Mouse (Mus musculus): ENCODE data around the gene Mdm2. TPM values are rescaled to one million over a fixed set of nuclear protein-coding genes. Genes with fewer than 3 reads are reported as not detected.

Mdm2 gene
- polyA plus RNA-seq, 1 experiment from 2014 or later = 54.0 TPM

GRCm38 (mm10) chr10:117676036-117676643 is 34.4 kb downstream of the Mdm2 start:
- peaks cover 12% of the 10 kb centered on the region for H3K4me1 ChIP-seq
- H3K9me3 ChIP-seq = no peaks in the 10 kb centered on the region
- peak; percentile 33 for DNase-seq (ENCODE audit: extremely low spot score, low spot score)
- H3K27ac ChIP-seq = peak overlapping the region; percentile 22
- peak overlapping the region; percentile 47 for H3K4me3 ChIP-seq
- no peaks in the 10 kb centered on the region for H3K36me3 ChIP-seq (replicated peaks)
- H3K27me3 ChIP-seq (ENCODE audit: poor library complexity, severe bottlenecking) = no peaks in the 10 kb centered on the region; the same call in 1 of the 2 replicates
- 41% methylated on average over 19 of the region's 19 CpGs for WGBS

DNA sequence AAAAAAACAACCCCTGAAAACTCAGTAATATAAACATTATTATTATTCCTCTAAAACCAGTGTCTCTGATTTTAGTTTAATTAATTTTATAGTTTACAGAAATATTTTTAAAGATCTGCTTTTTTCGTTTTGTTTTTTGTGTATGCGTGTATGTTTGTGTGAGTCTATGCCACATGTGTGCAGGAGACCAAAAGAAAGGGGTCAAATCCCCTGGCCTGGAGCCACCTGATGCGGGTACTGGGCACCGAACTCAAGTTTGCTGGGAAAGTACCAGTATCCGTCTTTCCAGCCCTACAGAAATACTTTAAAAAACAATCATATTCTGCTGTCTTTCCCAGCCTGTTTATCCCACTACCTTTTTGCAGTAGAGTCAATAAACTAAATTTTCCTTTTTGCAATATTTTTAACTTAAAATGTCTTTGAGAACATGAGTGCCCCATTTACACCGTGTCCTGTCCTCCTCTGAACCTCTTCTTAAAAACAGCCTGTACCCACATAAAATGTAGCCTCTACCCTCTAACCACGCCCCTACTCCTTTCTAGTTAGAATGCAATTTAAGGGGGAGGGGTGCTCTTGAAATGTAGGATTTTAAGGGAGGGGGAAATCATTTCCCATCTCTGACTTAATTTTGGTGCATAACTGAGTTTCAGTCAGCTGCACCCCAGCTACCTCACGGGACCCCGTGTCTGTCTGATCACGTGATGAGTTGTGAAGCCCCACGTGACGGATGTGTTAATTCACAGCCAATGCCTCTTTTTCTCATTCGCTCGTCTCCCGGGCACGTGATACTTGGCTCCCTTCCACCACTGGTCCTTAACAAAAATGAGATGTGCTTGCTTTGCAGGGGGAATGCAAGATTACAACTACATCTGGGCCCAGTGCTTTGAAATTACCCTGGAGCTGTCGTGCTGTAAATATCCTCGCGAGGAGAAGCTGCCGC is 35.2 kb downstream of the Mdm2 start:
- peak; percentile 69 for DNase-seq (ENCODE audit: extremely low spot score, low spot score)
- Histone ChIP-seq H3K4me3 (peak overlapping the region; percentile 47), H3K36me3 (replicated peaks) (no peaks in the 10 kb centered on the region), H3K27ac (peak overlapping the region; percentile 22), H3K9me3 (no peaks in the 10 kb centered on the region), H3K4me1 (peaks cover 12% of the 10 kb centered on the region), H3K27me3 (ENCODE audit: poor library complexity, severe bottlenecking) (no peaks in the 10 kb centered on the region; the same call in 1 of the 2 replicates)
- WGBS = 50% methylated on average over 20 of the region's 20 CpGs

GRCm38 (mm10) chr10:117674359-117675019 is 36.1 kb downstream of the Mdm2 start:
- Histone ChIP-seq H3K36me3 (replicated peaks) (no peaks in the 10 kb centered on the region), H3K9me3 (no peaks in the 10 kb centered on the region), H3K27me3 (ENCODE audit: poor library complexity, severe bottlenecking) (no peaks in the 10 kb centered on the region; the same call in 1 of the 2 replicates), H3K27ac (no peak overlapping the region), H3K4me3 (no peak overlapping the region), H3K4me1 (peaks cover 12% of the 10 kb centered on the region)
- DNase-seq (ENCODE audit: extremely low spot score, low spot score) = no peak
- 85% methylated on average over 3 of the region's 3 CpGs for WGBS

GRCm38 (mm10) chr10:117673913-117674312 is 36.6 kb downstream of the Mdm2 start:
- 90% methylated on average over 1 of the region's 1 CpGs for WGBS
- H3K27ac ChIP-seq = no peak overlapping the region
- H3K4me3 ChIP-seq = no peak overlapping the region
- H3K9me3 ChIP-seq = no peaks in the 10 kb centered on the region
- H3K27me3 ChIP-seq (ENCODE audit: poor library complexity, severe bottlenecking) = no peaks in the 10 kb centered on the region; the same call in 1 of the 2 replicates
- no peaks in the 10 kb centered on the region for H3K36me3 ChIP-seq (replicated peaks)
- peaks cover 12% of the 10 kb centered on the region for H3K4me1 ChIP-seq
- no peak for DNase-seq (ENCODE audit: extremely low spot score, low spot score)

DNA sequence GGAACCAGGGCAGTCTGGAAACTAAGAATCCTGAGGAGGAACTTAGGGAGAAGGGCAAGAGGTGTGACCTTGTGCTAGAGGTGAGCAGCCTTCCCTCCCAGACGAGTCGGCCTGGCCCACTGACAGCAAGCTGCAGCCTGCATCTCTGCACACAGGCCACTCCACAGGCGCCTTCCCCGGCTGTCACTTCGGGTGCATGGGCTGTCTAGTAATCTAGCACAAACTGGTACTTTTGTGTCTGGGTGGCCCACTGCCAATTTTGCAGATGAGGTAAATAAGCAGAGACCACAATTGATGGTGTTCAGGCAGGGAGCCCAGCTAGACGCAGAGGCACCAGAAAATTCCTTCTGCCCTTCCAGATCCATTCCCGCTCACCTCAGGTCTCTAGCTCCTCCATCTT is 37.9 kb downstream of the Mdm2 start:
- no peak for DNase-seq (ENCODE audit: extremely low spot score, low spot score)
- Histone ChIP-seq H3K27ac (no peak overlapping the region), H3K27me3 (ENCODE audit: poor library complexity, severe bottlenecking) (no peaks in the 10 kb centered on the region; the same call in 1 of the 2 replicates), H3K4me1 (peaks cover 12% of the 10 kb centered on the region), H3K36me3 (replicated peaks) (no peaks in the 10 kb centered on the region), H3K9me3 (no peaks in the 10 kb centered on the region), H3K4me3 (no peak overlapping the region)
- 77% methylated on average over 7 of the region's 7 CpGs for WGBS

GRCm38 (mm10) chr10:117671930-117672666 is 38.5 kb downstream of the Mdm2 start:
- H3K27ac ChIP-seq = no peak overlapping the region
- no peaks in the 10 kb centered on the region for H3K27me3 ChIP-seq (ENCODE audit: poor library complexity, severe bottlenecking)
- no peak for DNase-seq (ENCODE audit: extremely low spot score, low spot score)
- H3K9me3 ChIP-seq = no peaks in the 10 kb centered on the region
- no peak overlapping the region for H3K4me3 ChIP-seq
- WGBS = 89% methylated on average over 13 of the region's 13 CpGs
- peaks cover 12% of the 10 kb centered on the region for H3K4me1 ChIP-seq
- no peaks in the 10 kb centered on the region for H3K36me3 ChIP-seq (replicated peaks)

DNA sequence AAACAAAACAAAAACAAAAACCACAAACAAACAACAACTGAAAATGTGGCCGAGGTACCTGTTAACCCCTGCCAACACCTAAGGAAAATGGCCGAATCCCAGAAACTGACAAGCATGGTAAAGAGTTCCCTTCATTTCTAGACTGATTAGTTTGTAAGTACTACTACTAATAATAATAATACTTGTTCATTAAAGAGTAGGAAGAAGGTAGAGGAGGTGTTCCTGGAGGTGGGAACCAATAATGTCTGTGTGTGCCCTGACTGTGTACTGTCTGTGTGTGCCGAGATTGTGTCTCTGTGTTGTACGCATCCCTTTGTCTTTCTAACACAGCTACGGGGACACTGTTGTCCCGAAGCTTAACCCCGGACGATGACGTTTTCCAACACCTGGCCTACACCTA is 39.3 kb downstream of the Mdm2 start:
- Histone ChIP-seq H3K4me1 (peaks cover 7% of the 10 kb centered on the region), H3K9me3 (no peaks in the 10 kb centered on the region)
- 89% methylated on average over 9 of the region's 9 CpGs for WGBS

GRCm38 (mm10) chr10:117670791-117671190 is 39.8 kb downstream of the Mdm2 start:
- H3K9me3 ChIP-seq = no peaks in the 10 kb centered on the region
- H3K4me1 ChIP-seq = peaks cover 3% of the 10 kb centered on the region; the same call in 1 of the 2 replicates
- H3K27ac ChIP-seq = no peak overlapping the region
- H3K36me3 ChIP-seq (replicated peaks) = no peaks in the 10 kb centered on the region
- no peak for DNase-seq (ENCODE audit: extremely low spot score, low spot score)
- H3K27me3 ChIP-seq (ENCODE audit: poor library complexity, severe bottlenecking) = no peaks in the 10 kb centered on the region
- 90% methylated on average over 5 of the region's 5 CpGs for WGBS
- H3K4me3 ChIP-seq = no peak overlapping the region

More for the DNA sequence above, 39.3 kb downstream of the Mdm2 start:
- no peak overlapping the region for H3K4me3 ChIP-seq
- DNase-seq (ENCODE audit: extremely low spot score, low spot score) = no peak
- no peak overlapping the region for H3K27ac ChIP-seq
- H3K27me3 ChIP-seq (ENCODE audit: poor library complexity, severe bottlenecking) = no peaks in the 10 kb centered on the region
- H3K36me3 ChIP-seq (replicated peaks) = no peaks in the 10 kb centered on the region

DNA sequence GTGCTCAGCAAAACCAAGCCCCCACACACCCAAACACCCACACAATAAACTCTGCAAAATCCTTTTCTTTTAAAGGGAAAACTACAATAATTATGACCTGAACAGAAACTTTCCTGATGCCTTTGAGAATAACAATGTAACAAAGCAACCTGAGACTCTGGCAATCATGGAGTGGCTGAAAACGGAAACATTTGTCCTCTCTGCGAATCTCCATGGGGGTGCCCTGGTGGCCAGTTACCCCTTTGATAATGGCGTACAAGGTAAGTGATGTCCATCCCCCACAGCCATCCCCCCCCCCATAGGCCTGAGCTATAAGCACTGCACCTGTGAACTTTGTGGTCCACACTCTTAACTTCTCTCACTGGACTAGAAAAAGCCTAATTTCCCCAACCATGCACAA is 40.5 kb downstream of the Mdm2 start:
- WGBS = 78% methylated on average over 3 of the region's 3 CpGs
- Histone ChIP-seq H3K4me1 (no peaks in the 10 kb centered on the region), H3K36me3 (replicated peaks) (no peaks in the 10 kb centered on the region)

GRCm38 (mm10) chr10:117669449-117670090 is 41.0 kb downstream of the Mdm2 start:
- no peaks in the 10 kb centered on the region for H3K36me3 ChIP-seq (replicated peaks)
- DNase-seq (ENCODE audit: extremely low spot score, low spot score) = no peak
- WGBS = 80% methylated on average over 10 of the region's 10 CpGs
- H3K4me1 ChIP-seq = no peaks in the 10 kb centered on the region
- H3K9me3 ChIP-seq = no peaks in the 10 kb centered on the region
- no peaks in the 10 kb centered on the region for H3K27me3 ChIP-seq (ENCODE audit: poor library complexity, severe bottlenecking)
- H3K27ac ChIP-seq = no peak overlapping the region
- no peak overlapping the region for H3K4me3 ChIP-seq

More for the DNA sequence above, 40.5 kb downstream of the Mdm2 start:
- no peak for DNase-seq (ENCODE audit: extremely low spot score, low spot score)
- H3K9me3 ChIP-seq = no peaks in the 10 kb centered on the region
- H3K27me3 ChIP-seq (ENCODE audit: poor library complexity, severe bottlenecking) = no peaks in the 10 kb centered on the region
- H3K4me3 ChIP-seq = no peak overlapping the region
- H3K27ac ChIP-seq = no peak overlapping the region

- Histone ChIP-seq H3K36me3 (replicated peaks) (no peaks in the 10 kb centered on the region), H3K27ac (no peak overlapping the region), H3K4me3 (no peak overlapping the region), H3K27me3 (ENCODE audit: poor library complexity, severe bottlenecking) (no peaks in the 10 kb centered on the region), H3K4me1 (peaks cover 5% of the 10 kb centered on the region), H3K9me3 (no peaks in the 10 kb centered on the region)
- no peak for DNase-seq (ENCODE audit: extremely low spot score, low spot score)
- WGBS = 92% methylated on average over 10 of the region's 10 CpGs
These were observed 41.8 kb downstream of the Mdm2 start for GRCm38 (mm10) chr10:117668546-117669300.

All from forebrain, embryonic 10.5 days (tissue).